Mouse (Mus musculus): ENCODE measurements at regions not wholly inside any gene's neighbourhood (a gene's known extent, or its start where the extent isn't known, plus 50 kb on each side); places are given as distances from the start of the nearest gene placed in this dataset.

- Histone ChIP-seq H3K36me3 (ENCODE audit: insufficient read depth, low read length) (no peaks in the 10 kb centered on the region), H3K4me3 (replicated peaks; ENCODE audit: low read length) (no peak overlapping the region), H3K9me3 (ENCODE audit: low read length) (no peaks in the 10 kb centered on the region), H3K27me3 (ENCODE audit: insufficient read depth, low read length) (no peaks in the 10 kb centered on the region), H3K4me1 (replicated peaks; ENCODE audit: low read depth, low read length) (no peaks in the 10 kb centered on the region)
- TF ChIP-seq CTCF (conservative IDR thresholded peaks at IDR 0.05; ENCODE audit: low read length) (no peak), NANOG (IDR thresholded peaks at IDR 0.05; ENCODE audit: borderline replicate concordance, low read length) (no peak), POU5F1 (IDR thresholded peaks at IDR 0.05; ENCODE audit: borderline replicate concordance, low read length) (no peak)
These were observed 324.5 kb upstream of the Mtpn start for GRCm38 (mm10) chr6:35864218-35864617.

GRCm38 (mm10) chr6:35853993-35854392, 314.3 kb upstream of the Mtpn start:
- H3K27me3 ChIP-seq (ENCODE audit: insufficient read depth, low read length) = no peaks in the 10 kb centered on the region
- no peak overlapping the region for H3K4me3 ChIP-seq (replicated peaks; ENCODE audit: low read length)
- no peaks in the 10 kb centered on the region for H3K36me3 ChIP-seq (ENCODE audit: insufficient read depth, low read length)
- no peaks in the 10 kb centered on the region for H3K4me1 ChIP-seq (replicated peaks; ENCODE audit: low read depth, low read length)
- TF ChIP-seq NANOG (IDR thresholded peaks at IDR 0.05; ENCODE audit: borderline replicate concordance, low read length) (no peak), CTCF (conservative IDR thresholded peaks at IDR 0.05; ENCODE audit: low read length) (no peak), POU5F1 (IDR thresholded peaks at IDR 0.05; ENCODE audit: borderline replicate concordance, low read length) (no peak)
- no peaks in the 10 kb centered on the region for H3K9me3 ChIP-seq (ENCODE audit: low read length)

- no peak for TF ChIP-seq CTCF (conservative IDR thresholded peaks at IDR 0.05; ENCODE audit: low read length)
- TF ChIP-seq NANOG (IDR thresholded peaks at IDR 0.05; ENCODE audit: borderline replicate concordance, low read length) = no peak
- TF ChIP-seq POU5F1 (IDR thresholded peaks at IDR 0.05; ENCODE audit: borderline replicate concordance, low read length) = no peak
- H3K9me3 ChIP-seq (ENCODE audit: low read length) = no peaks in the 10 kb centered on the region
- peaks cover 35% of the 10 kb centered on the region for H3K4me1 ChIP-seq (replicated peaks; ENCODE audit: low read depth, low read length)
- H3K36me3 ChIP-seq (ENCODE audit: insufficient read depth, low read length) = no peaks in the 10 kb centered on the region
- peak overlapping the region; percentile 54 for H3K4me3 ChIP-seq (replicated peaks; ENCODE audit: low read length)
- H3K27me3 ChIP-seq (ENCODE audit: insufficient read depth, low read length) = no peaks in the 10 kb centered on the region
These were observed 277.0 kb upstream of the Mtpn start for GRCm38 (mm10) chr6:35816657-35817056.

- TF ChIP-seq NANOG (IDR thresholded peaks at IDR 0.05; ENCODE audit: borderline replicate concordance, low read length) (peak; percentile 71; the same call in 1 of the 2 replicates), POU5F1 (IDR thresholded peaks at IDR 0.05; ENCODE audit: borderline replicate concordance, low read length) (no peak)
- Histone ChIP-seq H3K4me1 (replicated peaks; ENCODE audit: low read depth, low read length) (peaks cover 35% of the 10 kb centered on the region), H3K4me3 (replicated peaks; ENCODE audit: low read length) (no peak overlapping the region), H3K27me3 (ENCODE audit: insufficient read depth, low read length) (no peaks in the 10 kb centered on the region), H3K9me3 (ENCODE audit: low read length) (peaks cover 11% of the 10 kb centered on the region; the same call in 1 of the 2 replicates), H3K36me3 (ENCODE audit: insufficient read depth, low read length) (no peaks in the 10 kb centered on the region)
These were observed 274.8 kb upstream of the Mtpn start for GRCm38 (mm10) chr6:35814476-35814875.

- Histone ChIP-seq H3K36me3 (ENCODE audit: insufficient read depth, low read length) (no peaks in the 10 kb centered on the region), H3K27me3 (ENCODE audit: insufficient read depth, low read length) (no peaks in the 10 kb centered on the region), H3K4me3 (replicated peaks; ENCODE audit: low read length) (no peak overlapping the region), H3K4me1 (replicated peaks; ENCODE audit: low read depth, low read length) (no peaks in the 10 kb centered on the region), H3K9me3 (ENCODE audit: low read length) (peaks cover 12% of the 10 kb centered on the region; the same call in 1 of the 2 replicates)
- TF ChIP-seq CTCF (conservative IDR thresholded peaks at IDR 0.05; ENCODE audit: low read length) = no peak
- TF ChIP-seq POU5F1 (IDR thresholded peaks at IDR 0.05; ENCODE audit: borderline replicate concordance, low read length) = no peak
- TF ChIP-seq NANOG (IDR thresholded peaks at IDR 0.05; ENCODE audit: borderline replicate concordance, low read length) = no peak
These were observed 266.1 kb upstream of the Mtpn start for GRCm38 (mm10) chr6:35805738-35806137.

- no peaks in the 10 kb centered on the region for H3K27me3 ChIP-seq (ENCODE audit: insufficient read depth, low read length)
- no peak for TF ChIP-seq POU5F1 (IDR thresholded peaks at IDR 0.05; ENCODE audit: borderline replicate concordance, low read length)
- no peak for TF ChIP-seq CTCF (conservative IDR thresholded peaks at IDR 0.05; ENCODE audit: low read length)
- no peak for TF ChIP-seq NANOG (IDR thresholded peaks at IDR 0.05; ENCODE audit: borderline replicate concordance, low read length)
- H3K9me3 ChIP-seq (ENCODE audit: low read length) = no peaks in the 10 kb centered on the region
- no peaks in the 10 kb centered on the region for H3K4me1 ChIP-seq (replicated peaks; ENCODE audit: low read depth, low read length)
- no peak overlapping the region for H3K4me3 ChIP-seq (replicated peaks; ENCODE audit: low read length)
- no peaks in the 10 kb centered on the region for H3K36me3 ChIP-seq (ENCODE audit: insufficient read depth, low read length)
These were observed 264.4 kb upstream of the Mtpn start for GRCm38 (mm10) chr6:35804041-35804440.

GRCm38 (mm10) chr6:35779706-35780105, 240.0 kb upstream of the Mtpn start:
- TF ChIP-seq POU5F1 (IDR thresholded peaks at IDR 0.05; ENCODE audit: borderline replicate concordance, low read length) (no peak), CTCF (conservative IDR thresholded peaks at IDR 0.05; ENCODE audit: low read length) (peak; percentile 79)
- no peaks in the 10 kb centered on the region for H3K36me3 ChIP-seq (ENCODE audit: insufficient read depth, low read length)
- no peaks in the 10 kb centered on the region for H3K27me3 ChIP-seq (ENCODE audit: insufficient read depth, low read length)
- H3K4me1 ChIP-seq (replicated peaks; ENCODE audit: low read depth, low read length) = no peaks in the 10 kb centered on the region
- 0 out of 2 replicates have a peak, but pooled peaks cover 2% of the 10 kb centered on the region for H3K9me3 ChIP-seq (ENCODE audit: low read length)
- H3K4me3 ChIP-seq (replicated peaks; ENCODE audit: low read length) = no peak overlapping the region

GRCm38 (mm10) chr6:35770907-35771306, 231.2 kb upstream of the Mtpn start:
- H3K36me3 ChIP-seq (ENCODE audit: insufficient read depth, low read length) = no peaks in the 10 kb centered on the region

GRCm38 (mm10) chr6:35759606-35760246, 220.0 kb upstream of the Mtpn start:
- H3K27me3 ChIP-seq (ENCODE audit: insufficient read depth, low read length) = no peaks in the 10 kb centered on the region
- H3K9me3 ChIP-seq (ENCODE audit: low read length) = peaks cover 9% of the 10 kb centered on the region; the same call in 1 of the 2 replicates
- H3K36me3 ChIP-seq (ENCODE audit: insufficient read depth, low read length) = no peaks in the 10 kb centered on the region
- no peaks in the 10 kb centered on the region for H3K4me1 ChIP-seq (replicated peaks; ENCODE audit: low read depth, low read length)
- H3K4me3 ChIP-seq (replicated peaks; ENCODE audit: low read length) = no peak overlapping the region
- TF ChIP-seq NANOG (IDR thresholded peaks at IDR 0.05; ENCODE audit: borderline replicate concordance, low read length) (no peak), POU5F1 (IDR thresholded peaks at IDR 0.05; ENCODE audit: borderline replicate concordance, low read length) (no peak), CTCF (conservative IDR thresholded peaks at IDR 0.05; ENCODE audit: low read length) (no peak)

More at GRCm38 (mm10) chr6:35770907-35771306, 231.2 kb upstream of the Mtpn start:
- Histone ChIP-seq H3K4me1 (replicated peaks; ENCODE audit: low read depth, low read length) (no peaks in the 10 kb centered on the region), H3K9me3 (ENCODE audit: low read length) (no peaks in the 10 kb centered on the region), H3K27me3 (ENCODE audit: insufficient read depth, low read length) (no peaks in the 10 kb centered on the region), H3K4me3 (replicated peaks; ENCODE audit: low read length) (no peak overlapping the region)
- TF ChIP-seq POU5F1 (IDR thresholded peaks at IDR 0.05; ENCODE audit: borderline replicate concordance, low read length) = no peak
- TF ChIP-seq CTCF (conservative IDR thresholded peaks at IDR 0.05; ENCODE audit: low read length) = no peak
- no peak for TF ChIP-seq NANOG (IDR thresholded peaks at IDR 0.05; ENCODE audit: borderline replicate concordance, low read length)

All from E14TG2a.4 (cell line).